Mouse (Mus musculus) layer of hippocampus, adult 9-10 months (tissue): ENCODE results near the gene Specc1.
A peak's percentile ranks its signal among the peaks of the same experiment; 100 is the strongest.

Experiments
- DNase-seq: peaks from one replicate; pipeline ENCODE4 v3.0.0; 2022; ENCODE audit warnings: low spot score

Specc1 gene

DNA sequence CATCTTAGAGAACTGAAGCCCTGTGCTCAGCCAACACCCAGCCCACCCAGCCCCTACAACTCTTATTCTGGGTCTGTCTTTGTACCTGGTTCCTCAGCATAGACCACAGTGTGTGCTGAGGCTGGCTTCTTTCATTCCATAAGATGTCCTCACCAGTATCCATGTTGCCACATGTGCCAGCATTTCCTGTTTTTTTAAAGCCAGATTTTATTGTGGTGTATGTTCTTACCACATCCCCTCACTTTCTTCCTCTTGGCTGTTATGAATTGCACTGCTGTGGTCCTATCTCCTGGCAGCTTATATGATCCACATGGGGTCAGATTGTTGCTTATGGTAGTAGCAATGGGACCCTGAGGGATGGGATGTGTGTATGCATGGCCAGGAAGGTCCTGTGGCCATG is 92.6 kb downstream of the Specc1 start:
- DNase-seq, result no peak

DNA sequence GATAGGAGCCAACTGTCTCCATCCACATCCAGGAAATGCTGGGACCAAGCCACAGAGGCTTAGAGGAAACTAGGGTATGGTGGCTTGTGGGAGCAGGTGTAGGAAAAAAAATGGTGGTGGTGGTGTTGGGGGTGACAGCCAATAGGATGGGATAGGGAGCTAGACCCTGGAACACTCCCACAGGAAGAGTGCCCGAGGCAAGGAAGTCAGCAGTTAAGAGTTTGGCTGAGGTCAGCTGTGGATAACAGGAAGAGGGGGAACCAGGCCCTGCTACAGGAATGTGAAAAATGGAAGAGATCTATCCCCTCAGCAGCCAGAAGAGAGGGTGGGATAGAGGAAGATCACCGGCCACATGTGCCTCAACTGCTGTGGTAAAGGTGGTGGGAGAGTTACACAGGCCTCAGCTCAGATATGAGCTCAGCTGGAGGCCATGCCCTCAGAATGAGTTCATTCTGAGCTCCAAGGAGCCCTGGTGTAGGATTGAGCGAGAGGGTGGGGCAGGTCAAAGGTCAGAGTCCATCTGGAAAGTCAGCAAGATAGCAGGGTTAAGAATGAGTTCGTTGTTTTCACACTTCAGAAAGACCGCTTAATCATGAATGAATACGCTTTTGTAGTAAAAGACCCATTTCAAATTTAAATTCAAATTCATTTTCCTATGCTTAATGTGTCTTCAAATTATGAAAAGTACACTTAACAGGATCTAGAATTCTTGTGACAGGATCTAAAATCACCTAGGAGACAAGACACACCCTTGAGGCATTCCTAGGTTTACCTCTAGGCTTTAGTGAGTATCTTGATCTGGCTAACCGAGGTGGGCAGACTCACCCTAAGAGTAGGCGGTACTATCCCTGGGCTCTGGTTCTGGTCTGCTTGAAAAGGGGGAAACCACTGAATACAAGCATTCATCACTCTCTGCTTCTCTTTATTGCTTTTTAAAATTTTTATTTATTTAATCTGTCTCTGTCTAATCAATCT is 94.1 kb downstream of the Specc1 start:
- no peak for DNase-seq

DNA sequence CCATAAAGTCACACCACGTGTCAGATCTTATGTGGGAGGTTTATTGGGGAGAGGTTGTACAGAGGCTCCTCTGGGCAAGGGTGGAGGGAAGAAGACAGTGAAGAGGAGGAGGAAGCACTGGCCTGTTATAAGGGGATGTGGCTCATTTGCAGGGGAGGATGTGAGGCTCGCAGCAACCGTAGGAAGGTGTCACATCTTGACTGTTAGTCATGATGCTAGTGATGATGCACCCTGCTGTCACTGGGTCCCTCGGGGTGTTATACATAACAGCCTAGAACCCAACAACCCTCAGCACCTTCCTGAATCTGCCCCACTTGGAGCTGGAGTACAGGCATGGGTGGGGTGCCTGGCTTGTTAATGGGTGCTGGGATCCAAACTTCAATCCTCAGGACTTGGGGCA is 94.9 kb downstream of the Specc1 start:
- no peak for DNase-seq

DNA sequence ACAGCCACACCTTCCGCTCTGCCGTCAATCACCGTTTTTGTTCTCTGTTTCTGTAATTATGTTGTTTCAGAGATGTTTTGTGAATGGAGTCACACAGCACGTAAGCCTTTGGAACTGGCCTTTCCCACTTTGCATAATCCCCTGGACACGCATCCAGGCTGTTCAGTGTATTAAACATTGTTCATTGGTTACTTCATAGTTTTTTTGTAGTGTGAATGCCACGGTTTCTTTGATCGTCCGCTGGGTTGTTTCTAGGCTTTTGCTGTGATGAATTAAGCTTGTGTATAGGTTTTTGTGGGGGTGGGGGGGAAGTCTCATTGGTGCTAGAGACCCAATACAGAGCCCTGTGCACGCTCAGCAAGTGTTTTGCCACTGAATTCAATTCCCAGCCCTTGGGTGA is 97.4 kb downstream of the Specc1 start:
- no peak for DNase-seq

DNA sequence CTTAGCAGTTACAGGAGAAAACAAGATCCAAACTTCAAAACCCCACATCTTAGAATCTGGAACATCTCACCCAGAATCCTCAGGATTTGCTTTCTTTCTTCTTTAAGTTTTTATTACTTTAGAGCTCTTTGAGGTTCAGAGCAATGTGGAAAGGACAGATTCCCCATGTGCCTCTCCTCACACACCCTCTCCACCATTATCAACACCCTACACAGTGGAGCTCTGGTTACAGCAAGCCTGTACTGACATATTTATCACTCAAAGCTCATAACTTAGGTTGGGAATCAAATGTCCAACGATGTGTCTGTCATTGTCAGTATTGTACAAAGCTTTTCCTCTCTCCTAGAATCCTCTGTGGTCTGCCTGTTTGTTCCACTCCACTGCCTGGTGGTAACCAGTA is 108.0 kb downstream of the Specc1 start:
- no peak for DNase-seq

DNA sequence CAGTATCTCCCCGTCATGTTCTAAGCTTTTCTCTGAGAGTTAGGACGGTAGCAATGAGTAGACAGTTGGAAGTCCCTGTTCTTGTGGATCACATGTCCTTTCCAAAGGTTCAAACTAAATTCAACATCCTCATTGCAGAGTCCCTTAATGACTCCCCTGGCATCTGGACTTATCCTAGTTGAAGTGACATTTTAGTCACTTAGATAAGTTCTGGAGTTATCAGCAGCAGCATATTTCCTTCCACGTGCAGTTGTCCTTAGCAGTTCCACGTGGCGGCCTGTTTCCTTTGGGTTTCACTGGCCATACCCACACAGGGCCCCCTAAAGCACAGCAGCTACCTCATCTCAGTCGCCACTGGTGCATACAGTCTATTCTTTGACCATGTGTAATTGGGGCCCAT is 109.1 kb downstream of the Specc1 start:
- DNase-seq, result no peak

DNA sequence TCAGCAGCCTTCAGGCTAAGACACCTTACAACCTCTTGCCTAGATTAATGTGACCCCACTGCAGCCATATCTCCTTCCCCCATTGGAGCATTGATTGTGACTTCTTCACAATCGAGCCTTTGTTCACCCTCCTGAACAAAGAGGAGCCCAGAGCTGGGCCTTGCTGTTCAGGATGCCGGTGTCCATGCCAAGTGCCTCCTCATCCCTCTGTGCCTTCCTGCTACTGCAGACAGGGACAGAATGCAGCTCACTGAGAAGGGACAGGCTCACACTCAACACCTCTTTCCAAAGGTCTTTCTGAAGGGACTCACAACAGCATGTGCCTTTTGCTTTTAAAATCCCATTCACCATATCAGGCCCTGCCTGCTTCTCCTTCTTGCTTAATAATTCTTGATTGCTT is 113.0 kb downstream of the Specc1 start:
- DNase-seq, result no peak

DNA sequence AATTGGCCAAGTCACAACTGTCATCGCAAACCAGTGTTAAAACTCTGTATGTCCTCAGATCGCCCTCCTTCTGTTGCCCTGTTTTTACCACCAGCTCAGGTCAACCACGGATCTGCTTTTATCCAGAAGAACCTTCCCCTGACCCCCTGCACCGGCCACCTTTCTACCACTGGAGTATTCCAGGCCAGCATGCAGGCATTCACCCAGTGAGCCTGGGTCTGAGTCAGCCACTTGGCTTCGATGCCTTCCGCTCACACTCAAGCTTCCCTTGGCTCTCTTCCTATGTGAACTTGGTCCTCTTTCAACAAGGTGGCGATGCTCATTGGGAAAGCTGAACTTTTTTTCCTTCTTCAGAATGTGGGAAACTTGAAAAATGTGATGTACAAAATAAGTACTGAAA is 113.6 kb downstream of the Specc1 start:
- DNase-seq, result no peak

DNA sequence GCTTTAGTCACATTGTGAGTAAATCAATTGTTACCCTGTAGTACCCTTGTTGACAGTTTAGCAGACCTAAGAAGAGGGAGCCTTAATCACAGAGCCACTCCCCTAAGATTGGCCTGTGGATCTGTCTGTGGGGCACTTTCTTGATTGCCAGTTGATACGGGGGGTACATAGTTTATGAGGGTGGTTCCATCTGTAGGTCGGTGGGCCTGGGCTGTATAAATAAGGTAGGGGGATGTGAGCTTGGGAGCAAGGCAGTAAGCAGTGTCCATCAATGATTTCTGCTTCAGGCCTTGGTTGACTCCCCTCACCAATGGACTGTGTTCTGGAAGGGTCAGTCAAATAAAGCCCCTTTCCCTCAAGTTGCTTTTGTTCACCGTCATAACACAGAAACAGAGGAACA is 115.8 kb downstream of the Specc1 start:
- DNase-seq, result no peak

DNA sequence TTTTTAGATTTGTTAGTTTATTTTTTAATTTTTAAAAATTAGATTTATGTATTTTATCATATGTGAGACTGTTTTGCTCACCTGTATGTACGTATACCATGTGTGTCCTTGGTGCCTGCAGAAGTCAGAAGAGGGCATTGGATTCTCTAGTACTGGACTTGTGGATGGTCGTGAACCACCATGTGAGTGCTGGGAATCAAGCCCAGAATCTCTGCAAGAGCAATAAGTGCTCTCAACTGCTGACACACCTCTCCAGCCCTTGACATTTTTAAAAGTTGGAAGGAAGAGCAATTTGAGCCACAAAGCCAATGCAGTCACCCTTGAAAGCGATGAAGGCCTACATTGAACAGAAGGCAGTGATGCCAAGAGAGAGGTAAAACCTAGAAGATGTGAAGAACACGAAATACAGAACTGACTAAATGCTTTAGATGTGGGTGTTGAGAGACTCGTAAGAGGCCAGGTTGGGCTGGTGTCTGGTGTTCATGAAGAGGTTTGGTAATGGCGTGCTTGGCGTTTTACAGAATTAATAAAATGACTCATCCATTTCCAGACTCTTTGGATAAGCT is 117.1 kb downstream of the Specc1 start:
- DNase-seq, result no peak

DNA sequence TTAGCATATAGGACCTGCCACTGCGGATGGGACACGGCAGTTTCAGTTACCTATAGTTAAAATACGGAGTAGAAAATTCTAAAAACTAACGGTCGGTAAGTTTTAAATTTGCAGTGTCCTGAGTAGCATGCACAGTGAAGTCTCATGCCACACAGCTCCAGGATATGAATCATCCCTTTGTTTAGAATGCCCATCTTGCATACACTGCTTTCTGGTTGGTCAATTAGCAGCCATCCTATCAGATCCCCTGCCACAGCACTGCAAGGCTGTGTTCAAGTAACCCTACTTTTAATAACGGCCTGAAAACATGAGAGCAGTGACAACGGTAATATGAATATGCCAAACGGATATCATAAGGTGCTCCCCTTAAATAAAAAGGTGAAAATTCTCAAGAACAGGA is 118.0 kb downstream of the Specc1 start:
- DNase-seq, result no peak

DNA sequence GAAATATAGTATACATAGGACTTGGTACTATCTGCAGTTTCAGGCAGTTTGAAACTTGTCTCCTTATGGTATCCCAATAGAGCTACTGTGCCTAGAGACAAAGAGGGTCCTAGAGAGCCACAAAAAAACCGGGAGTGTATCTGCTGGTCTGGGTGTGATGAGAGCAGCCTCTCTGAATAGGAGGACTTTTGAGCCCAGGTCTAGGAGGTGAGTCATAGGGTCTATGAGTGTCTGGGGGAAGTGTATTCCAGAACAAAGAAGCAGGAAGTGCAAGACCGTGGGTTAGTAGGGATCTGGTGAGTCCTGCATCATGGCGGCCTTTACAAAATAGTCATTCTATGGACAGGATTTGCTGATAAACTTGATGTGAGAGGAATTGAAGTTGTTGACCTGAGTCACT is 118.5 kb downstream of the Specc1 start:
- no peak for DNase-seq

DNA sequence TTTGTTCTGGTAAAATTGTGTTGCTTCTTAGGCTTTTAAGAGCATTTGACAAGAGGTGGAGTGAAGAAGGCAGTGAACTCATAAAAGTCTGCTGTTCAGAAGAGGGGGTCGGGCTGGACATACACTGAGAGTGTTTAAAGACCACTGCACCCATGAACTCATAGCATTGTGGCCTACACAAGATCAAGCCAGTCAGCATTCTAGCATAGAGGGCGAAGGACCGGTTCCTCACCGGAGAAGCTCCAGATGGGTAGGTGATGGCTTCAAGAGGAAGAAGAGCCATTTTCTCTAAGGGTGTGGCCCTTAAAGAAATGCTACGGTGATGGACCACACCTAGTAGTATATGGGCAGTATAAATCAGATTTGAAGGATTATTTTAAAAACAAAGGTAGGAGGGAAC is 119.0 kb downstream of the Specc1 start:
- DNase-seq, result no peak

DNA sequence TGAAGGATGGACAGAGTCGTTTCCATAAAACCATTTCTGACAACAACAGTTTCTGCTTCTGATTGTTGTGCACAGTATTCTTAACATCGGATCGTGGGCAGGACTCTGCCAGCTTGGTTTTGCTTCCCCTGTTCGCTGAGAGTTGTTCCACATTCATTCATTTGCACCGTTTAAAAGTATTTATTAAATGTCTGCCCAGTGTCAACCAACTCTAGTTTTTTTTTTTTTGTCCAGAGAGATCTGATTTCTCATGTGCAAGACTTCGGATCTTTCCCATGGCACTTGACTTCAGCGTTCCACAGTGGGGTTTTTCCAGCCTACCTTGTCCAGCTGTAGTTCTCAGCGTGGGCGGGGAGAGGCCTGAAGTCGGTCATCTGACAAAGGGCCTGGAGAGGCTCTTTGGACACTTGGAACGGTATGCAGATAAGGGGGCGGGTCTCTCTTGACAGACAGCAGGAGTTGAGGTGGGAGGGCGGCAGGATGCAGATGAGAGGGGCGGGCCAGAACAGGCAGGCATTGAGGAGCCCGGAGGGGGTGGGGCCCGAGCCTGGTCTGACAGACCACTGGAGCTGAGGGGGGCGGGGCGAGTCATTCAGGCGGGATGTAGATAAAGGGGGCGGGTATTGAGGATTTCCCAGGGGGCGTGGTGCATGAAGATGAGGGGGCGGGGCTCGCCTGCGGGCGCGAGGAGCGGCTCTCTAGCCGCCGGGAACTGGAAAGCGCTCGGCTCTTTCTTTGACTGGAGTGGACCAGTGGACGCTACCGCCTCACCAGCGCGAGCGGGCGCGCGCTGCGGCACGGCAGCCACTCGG is 120.0 kb downstream of the Specc1 start:
- peak; percentile 87 for DNase-seq

DNA sequence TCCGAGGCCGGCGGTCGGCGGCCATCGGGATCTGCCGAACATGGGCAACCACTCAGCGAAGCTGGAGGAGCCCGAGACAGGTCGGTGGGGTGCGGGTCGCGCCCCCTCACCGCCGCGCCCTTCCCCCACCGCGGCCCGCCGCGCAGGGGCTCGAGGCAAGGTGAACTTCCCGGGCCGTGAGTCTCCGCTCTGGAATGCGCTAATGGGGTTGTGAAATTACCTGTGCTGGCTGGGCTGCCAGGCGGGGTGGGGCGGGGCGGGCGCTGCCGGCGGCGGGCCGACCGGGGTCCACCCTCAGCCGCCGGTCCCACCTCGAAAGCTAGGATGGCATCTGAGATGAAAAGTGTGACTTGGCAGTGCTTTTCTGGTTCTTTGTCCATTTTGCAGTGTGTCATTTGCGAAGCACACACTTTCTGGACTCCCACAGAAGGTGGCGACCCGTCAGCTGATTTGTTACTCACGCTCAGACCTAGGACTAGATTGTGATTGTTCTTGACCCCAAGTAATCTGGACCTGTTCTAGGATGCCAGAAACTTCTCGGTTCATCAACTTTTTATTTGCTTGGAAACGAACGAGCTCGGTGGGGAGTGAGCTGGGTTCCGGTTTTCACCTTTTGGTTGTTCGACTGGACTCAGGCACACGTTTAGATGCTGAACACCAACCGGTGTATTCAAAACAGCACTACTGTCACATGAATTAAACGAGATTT is 120.7 kb downstream of the Specc1 start:
- DNase-seq, result no peak

DNA sequence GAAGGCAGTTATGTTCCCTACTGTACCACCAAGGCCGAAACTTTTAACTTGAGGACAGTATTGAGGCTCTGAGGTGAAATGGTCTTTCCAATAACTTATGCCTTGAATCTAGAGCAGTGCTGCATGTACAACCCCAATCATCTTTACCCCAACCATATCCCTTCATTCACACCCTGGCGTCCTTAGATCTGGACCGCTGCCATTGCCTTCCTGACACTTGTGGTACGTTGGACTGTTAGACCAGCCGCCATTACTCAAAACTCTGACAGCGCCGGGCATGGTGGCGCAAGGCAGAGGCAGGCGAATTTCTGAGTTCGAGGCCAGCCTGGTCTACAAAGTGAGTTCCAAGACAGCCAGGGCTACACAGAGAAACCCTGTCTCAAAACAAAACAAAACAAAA is 121.8 kb downstream of the Specc1 start:
- DNase-seq, result no peak

DNA sequence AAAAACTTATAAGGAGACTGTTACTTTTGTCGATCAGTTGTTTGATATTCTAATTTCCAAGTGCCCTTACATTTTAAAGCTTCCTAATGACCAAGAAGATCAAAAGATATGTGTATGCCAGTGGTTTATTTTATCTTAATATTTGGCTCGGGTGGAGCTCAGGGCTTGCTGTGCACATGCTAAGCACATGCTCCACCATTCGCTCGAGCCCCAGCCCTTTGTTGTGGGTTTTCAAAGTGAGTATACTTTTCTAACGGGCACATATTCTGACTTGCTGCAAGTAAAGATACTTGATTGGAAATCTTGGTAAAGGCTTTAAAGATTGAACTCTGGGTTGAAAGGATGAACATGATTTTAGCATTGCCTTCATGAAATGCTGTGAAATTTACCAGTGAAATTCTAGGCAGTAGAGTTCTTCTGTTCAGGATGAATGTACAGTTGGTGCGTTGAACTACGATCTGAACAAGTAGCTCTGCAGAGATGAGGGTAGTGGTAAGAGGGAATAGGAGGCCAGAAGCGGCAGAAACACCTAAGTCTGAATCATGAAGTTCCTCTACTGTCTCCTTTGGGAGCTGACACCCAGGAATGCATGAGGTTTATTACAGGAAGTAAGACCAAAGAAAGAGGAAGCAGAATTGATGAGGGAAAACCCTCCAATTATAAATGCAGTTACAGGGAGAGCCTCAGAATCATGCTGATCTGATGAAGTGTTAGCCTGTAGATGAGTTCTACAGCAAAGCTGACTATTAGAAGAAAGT is 122.7 kb downstream of the Specc1 start:
- no peak for DNase-seq

DNA sequence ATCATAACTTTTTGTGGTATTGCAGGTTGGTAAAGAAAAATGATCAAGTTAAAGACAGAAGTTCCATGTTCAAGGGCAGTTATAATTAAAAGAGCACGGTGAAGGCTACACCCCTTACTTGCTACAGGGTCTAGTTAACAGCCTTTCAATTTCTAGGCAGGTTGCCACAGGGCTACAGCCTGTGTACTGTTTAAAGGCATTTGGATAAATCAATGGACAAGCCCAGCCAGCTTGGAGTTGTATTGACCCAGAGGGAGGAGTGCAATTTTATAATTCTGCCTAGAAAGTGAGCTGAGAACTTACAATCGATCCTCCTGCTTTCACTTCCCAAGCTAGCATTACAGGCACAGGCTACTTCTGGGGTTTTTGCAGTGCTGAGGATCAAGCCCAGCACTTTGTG is 123.9 kb downstream of the Specc1 start:
- DNase-seq, result no peak

DNA sequence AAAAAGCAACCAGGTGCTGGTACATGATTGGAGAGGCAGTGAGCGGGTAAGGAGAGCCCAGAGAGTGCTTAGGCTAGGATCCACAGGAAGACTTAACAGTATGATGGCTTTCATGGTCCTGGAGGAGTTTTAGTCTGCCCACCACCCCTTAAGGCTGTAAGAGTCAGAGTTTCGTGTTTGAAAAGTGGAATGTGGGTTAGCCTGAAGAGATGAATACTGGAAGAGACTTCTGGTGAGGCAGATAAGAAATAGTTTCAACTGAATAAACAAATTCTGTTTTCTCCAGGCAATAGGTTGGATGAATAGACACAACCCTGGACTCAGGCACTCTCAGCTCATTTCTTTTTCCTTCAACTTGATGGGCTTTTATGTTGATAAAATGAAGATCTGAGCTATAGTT is 130.1 kb downstream of the Specc1 start:
- DNase-seq, result no peak

DNA sequence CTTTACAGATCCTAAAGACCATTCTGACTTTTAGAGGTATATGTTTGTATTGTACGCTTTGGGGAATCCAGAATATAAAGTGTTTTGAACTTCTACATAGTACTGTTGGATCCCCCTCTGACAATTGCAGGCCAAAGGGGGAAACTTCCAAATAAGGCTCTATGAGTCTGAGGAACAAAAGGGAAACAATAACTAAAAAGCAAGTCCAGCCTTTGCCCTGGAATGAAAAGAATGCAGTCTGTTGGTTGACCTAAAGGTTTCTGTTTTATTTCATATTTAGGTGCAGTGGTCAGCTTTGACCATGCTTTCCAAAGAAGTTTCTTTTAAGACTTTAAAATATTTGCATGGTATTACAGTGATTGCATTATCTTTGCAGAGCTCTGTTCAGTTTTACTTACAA is 130.5 kb downstream of the Specc1 start:
- DNase-seq, result no peak

DNA sequence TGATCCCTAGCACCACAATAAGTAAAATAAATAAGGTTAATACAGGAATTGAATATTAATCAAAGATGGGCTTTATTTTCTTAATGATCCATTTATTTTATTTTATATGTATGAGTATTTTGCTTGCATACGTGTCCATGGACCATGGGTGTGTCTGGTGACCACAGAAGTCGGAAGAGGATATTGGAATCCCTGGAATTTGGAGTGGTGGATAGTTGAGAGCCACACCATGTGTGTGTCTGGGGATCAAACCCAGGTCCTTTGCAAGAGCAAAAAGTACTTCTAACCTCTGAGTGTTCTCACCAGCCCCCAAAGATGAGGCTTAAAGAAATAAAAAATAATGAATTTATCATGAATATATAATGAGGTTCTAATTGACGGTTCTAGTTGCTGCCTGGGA is 132.1 kb downstream of the Specc1 start:
- DNase-seq, result no peak

DNA sequence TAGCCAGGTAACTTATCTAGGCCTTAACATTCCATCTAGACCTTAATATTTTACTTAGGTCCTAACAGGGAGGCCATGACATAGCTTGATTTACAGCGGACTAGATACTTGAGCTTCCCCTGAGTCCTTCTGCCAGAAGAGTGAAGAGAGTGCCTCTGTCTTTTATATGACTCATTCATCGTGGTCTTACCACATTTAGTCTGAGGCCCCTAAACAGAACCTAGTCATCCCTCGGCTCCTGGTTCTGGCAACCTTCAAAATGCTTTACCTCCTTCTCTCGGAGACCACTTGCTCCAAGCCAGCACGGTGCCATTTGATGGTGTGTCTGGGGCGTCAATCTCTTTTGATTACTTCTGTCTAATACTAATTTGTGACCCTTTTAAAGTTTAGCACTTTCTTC is 133.8 kb downstream of the Specc1 start:
- DNase-seq, result no peak
